Mouse (Mus musculus) CH12.LX (cell line): ENCODE measurements around the gene Psmf1. TPM values are rescaled to one million over a fixed set of nuclear protein-coding genes. Genes with fewer than 3 reads are reported as not detected.

Experiments
- DNase-seq: peaks from one replicate; pipeline ENCODE4 v3.0.0-alpha.2; 2013; ENCODE audit errors: extremely low read depth
- H3K27ac ChIP-seq: 2 replicates; pipeline ENCODE4 v1.5.1; 2012; ENCODE audit warnings: low read depth, mild to moderate bottlenecking, control low read depth, moderate library complexity; ENCODE audit not compliant: insufficient read depth
- H3K27me3 ChIP-seq: replicated peaks from 2 replicates; pipeline ENCODE3; 2012; ENCODE audit warnings: inconsistent platforms
- H3K36me3 ChIP-seq, 2 experiments: replicated peaks in 1 of 2; 2 replicates each; pipeline versions ENCODE3 to v1.6.1; 2012; ENCODE audit warnings: inconsistent platforms in 1 of 2, low read length in 1 of 2, mild to moderate bottlenecking in 1 of 2, mixed read lengths in 1 of 2, moderate library complexity in 1 of 2; ENCODE audit not compliant: control insufficient read depth in 1 of 2, insufficient read depth in 1 of 2
- H3K4me1 ChIP-seq, 2 experiments: 2 replicates each; pipeline ENCODE4 v1.6.1; 2012; ENCODE audit warnings: inconsistent platforms in 1 of 2, moderate library complexity in 1 of 2; ENCODE audit not compliant: insufficient read depth in 2 of 2, control insufficient read depth in 1 of 2
- H3K4me2 ChIP-seq: 2 replicates; pipeline ENCODE4 v1.6.1; 2012; ENCODE audit warnings: low read depth, mild to moderate bottlenecking, control low read depth; ENCODE audit not compliant: poor library complexity, insufficient read depth, severe bottlenecking
- H3K4me3 ChIP-seq, 3 experiments: fragments of 150-350 bp in 1 of 3; sonication (generic) in 1 of 3; replicated peaks in 1 of 3; 2 replicates each; pipeline versions ENCODE3 to v1.5.1; 2011 to 2012; ENCODE audit warnings: low read depth in 2 of 3, low read length in 2 of 3, mild to moderate bottlenecking in 2 of 3, moderate library complexity in 2 of 3, control low read depth in 1 of 3, improper control_type of control experiment in 1 of 3, inconsistent platforms in 1 of 3, mixed read lengths in 1 of 3; ENCODE audit not compliant: poor library complexity in 1 of 3
- H3K79me2 ChIP-seq: replicated peaks from 2 replicates; pipeline ENCODE4 v1.6.1; 2012; ENCODE audit warnings: mild to moderate bottlenecking, moderate library complexity; ENCODE audit not compliant: control insufficient read depth, poor library complexity, insufficient read depth, severe bottlenecking; ENCODE audit errors: extremely low read depth
- H3K9ac ChIP-seq: 2 replicates; pipeline ENCODE4 v1.6.1; 2012; ENCODE audit warnings: low read depth, mild to moderate bottlenecking, control low read depth, moderate library complexity; ENCODE audit not compliant: insufficient read depth
- H3K9me3 ChIP-seq: replicated peaks from 2 replicates; pipeline ENCODE3; 2012; ENCODE audit warnings: low read length, inconsistent platforms, mixed read lengths
- CTCF ChIP-seq, 2 experiments: IDR thresholded peaks in 1 of 2; conservative IDR thresholded peaks in 1 of 2; 2 replicates each; pipeline ENCODE4 v1.5.1; 2011 to 2012; ENCODE audit warnings: low read depth in 2 of 2, low read length in 2 of 2, improper control_type of control experiment in 1 of 2, inconsistent platforms in 1 of 2, mild to moderate bottlenecking in 1 of 2, moderate library complexity in 1 of 2
- E2F4 ChIP-seq: IDR thresholded peaks from 2 replicates; pipeline ENCODE4 v1.6.1; 2011; ENCODE audit warnings: low read depth, low read length, improper control_type of control experiment; ENCODE audit not compliant: insufficient replicate concordance
- ELF1 ChIP-seq: IDR thresholded peaks from 2 replicates; pipeline ENCODE4 v1.6.1; 2014; ENCODE audit warnings: low read depth, mild to moderate bottlenecking, inconsistent platforms, low read length, improper control_type of control experiment
- EP300 ChIP-seq: IDR thresholded peaks from 2 replicates; pipeline ENCODE4 v1.6.1; 2011; ENCODE audit warnings: low read length, improper control_type of control experiment
- ETS1 ChIP-seq: conservative IDR thresholded peaks from 2 replicates; pipeline ENCODE4 v1.6.1; 2012; ENCODE audit warnings: low read depth, mild to moderate bottlenecking, inconsistent platforms, low read length, improper control_type of control experiment, moderate library complexity
- GABPA ChIP-seq: IDR thresholded peaks from 2 replicates; pipeline ENCODE4 v1.6.1; 2012; ENCODE audit warnings: low read depth, low read length, improper control_type of control experiment, inconsistent platforms; ENCODE audit not compliant: insufficient replicate concordance
- JUND ChIP-seq: conservative IDR thresholded peaks from 2 replicates; pipeline ENCODE4 v1.6.1; 2011; ENCODE audit warnings: low read depth, low read length, improper control_type of control experiment
- MAX ChIP-seq: IDR thresholded peaks from 2 replicates; pipeline ENCODE4 v1.6.1; 2011; ENCODE audit warnings: low read length, improper control_type of control experiment
- MEF2A ChIP-seq: IDR thresholded peaks from 2 replicates; pipeline ENCODE4 v1.6.1; 2014; ENCODE audit warnings: low read depth, mild to moderate bottlenecking, inconsistent platforms, low read length, improper control_type of control experiment, borderline replicate concordance
- MXI1 ChIP-seq: IDR thresholded peaks from 2 replicates; pipeline ENCODE4 v1.6.1; 2011; ENCODE audit warnings: mild to moderate bottlenecking, low read depth, low read length, improper control_type of control experiment
- MYC ChIP-seq: IDR thresholded peaks from 2 replicates; pipeline ENCODE4 v1.6.1; 2011; ENCODE audit warnings: low read depth, mild to moderate bottlenecking, improper control_type of control experiment, low read length
- NELFE ChIP-seq: IDR thresholded peaks from 2 replicates; pipeline ENCODE4 v1.6.1; 2011; ENCODE audit warnings: low read depth, low read length, improper control_type of control experiment
- POLR2AphosphoS2 ChIP-seq: IDR thresholded peaks from 2 replicates; pipeline ENCODE4 v1.6.1; 2011; ENCODE audit warnings: low read depth, low read length, improper control_type of control experiment
- UBTF ChIP-seq: IDR thresholded peaks from 2 replicates; pipeline ENCODE4 v1.6.1; 2012; ENCODE audit warnings: low read depth, mild to moderate bottlenecking, inconsistent platforms, low read length, improper control_type of control experiment, moderate library complexity
- ZKSCAN1 ChIP-seq: IDR thresholded peaks from 2 replicates; pipeline ENCODE4 v1.6.1; 2012; ENCODE audit warnings: low read depth, inconsistent platforms, low read length, improper control_type of control experiment, borderline replicate concordance
- dilution Hi-C: fragments of 300-500 bp; cut with MboI; formaldehyde crosslinking; loops from 2 replicates; pipeline ENCODE4 v1.14.3; 2020; ENCODE audit warnings: low sequenced_read_pairs; ENCODE audit not compliant: extremely low pct_unique_long_range_greater_than_20kb, extremely low pct_ligation_motif_present
- in situ Hi-C: fragments of 300-500 bp; cut with MboI; formaldehyde crosslinking; loops from 3 replicates; pipeline ENCODE4 v1.14.3; 2019; ENCODE audit warnings: low sequenced_read_pairs, low pct_ligation_motif_present, low pct_unique_long_range_greater_than_20kb, mixed read lengths
- polyA plus RNA-seq: library from polyadenylated mRNA; unstranded; fragments of >175 nt; gene quantifications from 2 replicates; pipeline ENCODE4 v1.2.1, GENCODE M21; 2012; ENCODE audit warnings: low read depth; ENCODE audit not compliant: insufficient read length
- total RNA-seq, 2 experiments: library from RNA; depleted of rRNA; stranded (reverse); fragments of 300-350 nt in 1 of 2; fragments of >200 nt in 1 of 2; gene quantifications; 2 replicates each; pipeline ENCODE4 v1.2.3; 2012 to 2014

The Psmf1 gene
- total and polyA plus RNA-seq, 3 experiments: 29.5 to 59.7 (median 32.5) TPM

DNA sequence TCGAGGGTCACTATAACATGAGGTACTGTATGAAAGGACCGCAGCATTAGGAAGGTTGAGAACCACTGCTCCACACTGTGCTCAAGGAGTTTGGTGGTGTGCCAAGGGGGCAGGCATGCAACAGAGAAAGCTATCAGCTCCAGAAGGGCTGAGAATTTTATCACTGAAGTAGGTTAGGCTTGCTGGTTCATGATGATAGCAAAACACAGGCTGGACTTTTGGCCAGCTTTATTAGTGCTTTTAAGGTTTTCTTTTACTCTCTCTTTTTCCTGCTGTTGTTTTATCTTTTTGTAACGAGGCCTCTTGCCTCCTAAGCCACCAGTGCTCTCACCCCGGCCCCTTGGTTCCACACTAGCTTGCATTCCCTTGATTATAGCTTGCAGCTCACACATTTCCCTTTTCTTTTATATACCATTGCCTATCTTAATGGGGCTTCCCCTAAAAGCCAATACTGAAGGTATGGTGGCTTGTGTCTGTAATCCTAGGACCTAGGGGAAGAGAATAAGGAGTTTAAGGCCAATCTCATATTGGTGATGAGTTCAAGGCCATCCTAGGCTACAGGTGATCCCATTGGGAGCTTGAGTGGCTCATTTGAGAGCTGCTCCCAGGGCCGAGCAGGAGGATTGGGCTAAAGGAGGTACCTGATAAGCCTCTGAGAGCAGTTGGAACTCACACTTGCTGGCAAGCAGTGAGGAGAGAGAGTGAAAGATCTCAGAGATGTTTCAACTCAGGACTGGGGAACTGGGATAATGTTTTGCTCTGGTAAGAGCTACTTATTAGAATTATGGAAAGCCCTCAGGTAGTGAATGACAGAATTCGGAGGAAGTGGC lies 921 bp downstream of the Psmf1 start:
- H3K27ac ChIP-seq: no peak overlapping the region

DNA sequence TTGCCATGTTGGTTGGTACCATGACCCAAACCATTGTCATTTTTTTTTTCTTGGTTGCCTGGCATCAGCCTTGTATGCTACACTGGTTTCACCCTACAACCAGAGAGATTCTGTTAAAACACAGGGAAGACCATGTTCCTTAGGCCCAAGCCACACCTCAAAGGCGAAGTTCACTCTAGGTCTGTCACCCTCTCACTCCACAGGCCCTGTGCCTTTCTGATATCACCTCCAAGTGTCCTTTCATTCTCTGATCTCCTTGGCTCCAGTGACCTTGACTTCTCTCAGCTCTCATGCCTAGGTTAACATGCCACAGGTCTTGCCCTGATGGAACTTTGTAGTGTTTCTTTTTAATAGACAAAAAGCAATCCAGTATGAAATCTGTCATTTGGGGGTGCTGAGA lies 1.9 kb downstream of the Psmf1 start:
- peaks cover 9 to 28% of the 10 kb centered on the region in 2 experiments for H3K4me1 ChIP-seq
- H3K79me2 ChIP-seq: peaks cover 27% of the 10 kb centered on the region
- dilution Hi-C loops: no loop called here
- peaks cover 18% of the 10 kb centered on the region for H3K27me3 ChIP-seq
- no peak overlapping the region for H3K9ac ChIP-seq
- no peak for DNase-seq
- no peak overlapping the region for H3K4me2 ChIP-seq
- TF ChIP-seq ELF1 (no peak), EP300 (no peak), MYC (no peak), NELFE (no peak), MAX (no peak), E2F4 (no peak), CTCF (conservative IDR thresholded peaks at IDR 0.05 in 1 of 2, IDR thresholded peaks at IDR 0.05 in 1 of 2; ENCODE audit: low read depth in 2 of 2, low read length in 2 of 2) (no peak), GABPA (no peak), ZKSCAN1 (no peak), POLR2AphosphoS2 (no peak)
- no peaks in the 10 kb centered on the region for H3K9me3 ChIP-seq
- H3K36me3 ChIP-seq: peaks cover 0 to 16% of the 10 kb centered on the region in 2 experiments
- in situ Hi-C loops: no loop called here
- H3K4me3 ChIP-seq: no peak overlapping the region
- H3K27ac ChIP-seq: no peak overlapping the region

More for the DNA sequence above, 921 bp downstream of the Psmf1 start:
- H3K9ac ChIP-seq: no peak overlapping the region
- peaks cover 26% of the 10 kb centered on the region for H3K27me3 ChIP-seq
- peaks cover 26% of the 10 kb centered on the region for H3K79me2 ChIP-seq
- in situ Hi-C loops: no loop called here
- TF ChIP-seq ETS1 (no peak), NELFE (no peak), E2F4 (no peak), UBTF (no peak), MEF2A (no peak), MXI1 (no peak), JUND (no peak)
- TF ChIP-seq, all 38 proteins: peak for 0
- Histone ChIP-seq H3K4me1 (peaks cover 9 to 28% of the 10 kb centered on the region in 2 experiments), H3K4me3 (no peak overlapping the region), H3K9me3 (no peaks in the 10 kb centered on the region), H3K4me2 (no peak overlapping the region), H3K36me3 (peaks cover 0 to 12% of the 10 kb centered on the region in 2 experiments)
- dilution Hi-C loops: no loop called here
- DNase-seq: no peak
